Mouse (Mus musculus) lung, adult 2 months (tissue): ENCODE data around the gene Cyp4f39.

Experiments used
- CTCF ChIP-seq: fragments of 200-500 bp; IDR thresholded peaks from 2 replicates; pipeline ENCODE4 v1.5.1; 2011; ENCODE audit warnings: mild to moderate bottlenecking, low read length, control low read depth; ENCODE audit not compliant: insufficient read depth
- POLR2A ChIP-seq: fragments of 200-500 bp; IDR thresholded peaks from 2 replicates; pipeline ENCODE4 v1.6.1; 2011; ENCODE audit warnings: low read depth, mild to moderate bottlenecking, control low read depth, low read length, borderline replicate concordance; ENCODE audit errors: extremely low read depth

DNA sequence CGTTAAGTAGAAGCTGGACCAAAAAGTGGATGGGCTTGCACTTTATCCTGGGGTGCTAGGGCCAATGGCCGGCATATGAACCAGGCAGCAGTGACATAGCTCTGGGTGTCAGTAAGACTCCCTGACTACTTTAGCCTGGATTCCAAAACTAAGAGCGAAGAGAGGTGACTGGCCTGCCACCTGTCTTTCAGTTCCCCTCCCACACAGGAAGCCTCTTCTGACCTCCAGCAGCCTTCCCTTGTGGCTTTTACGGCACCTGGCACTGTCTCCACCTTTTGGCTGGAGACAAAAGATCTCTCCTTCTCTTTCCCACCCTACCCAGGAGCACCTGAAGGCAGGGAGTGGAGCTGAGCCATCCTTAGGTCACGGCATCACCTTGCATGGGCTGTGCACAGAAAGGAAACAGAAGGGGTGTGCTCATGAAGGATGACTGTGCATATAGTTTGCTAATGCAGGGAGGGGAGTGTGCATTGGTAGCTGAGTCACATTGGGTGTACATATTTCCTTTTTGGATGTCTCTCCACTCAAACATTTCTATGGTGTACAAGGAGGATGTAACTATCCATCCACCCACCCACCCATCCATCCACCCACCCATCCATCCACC is 22.5 kb downstream of the Cyp4f39 start:
- no peak for TF ChIP-seq POLR2A
- TF ChIP-seq CTCF = no peak
